Mouse (Mus musculus) myocyte (in vitro differentiated cells): ENCODE measurements around the gene Cabp2.

Source experiments
- CEBPB ChIP-seq: IDR thresholded peaks from 2 replicates; pipeline ENCODE4 v1.6.1; 2011; ENCODE audit warnings: mild to moderate bottlenecking, moderate library complexity; ENCODE audit not compliant: poor library complexity, insufficient read depth, severe bottlenecking
- MAX ChIP-seq: IDR thresholded peaks from one replicate; pipeline ENCODE4 v1.6.1; 2011; ENCODE audit warnings: low read depth, mild to moderate bottlenecking, control low read depth
- MYOD1 ChIP-seq, 3 experiments: IDR thresholded peaks; one replicate each; pipeline ENCODE4 v1.6.1; 2011; ENCODE audit warnings: control low read depth in 2 of 3, low read depth in 2 of 3, mild to moderate bottlenecking in 2 of 3, moderate library complexity in 1 of 3; ENCODE audit not compliant: insufficient read length in 2 of 3, control insufficient read depth in 1 of 3
- MYOG ChIP-seq, 3 experiments: IDR thresholded peaks; one replicate each; pipeline ENCODE4 v1.6.1; 2011; ENCODE audit warnings: control low read depth in 2 of 3, low read depth in 2 of 3, mild to moderate bottlenecking in 2 of 3; ENCODE audit not compliant: insufficient read length in 2 of 3, control insufficient read depth in 1 of 3, insufficient read depth in 1 of 3
- POLR2A ChIP-seq: IDR thresholded peaks from one replicate; pipeline ENCODE4 v1.6.1; 2011; ENCODE audit warnings: low read depth, mild to moderate bottlenecking, control low read depth, moderate library complexity; ENCODE audit not compliant: insufficient read length
- POLR2AphosphoS2 ChIP-seq: IDR thresholded peaks from one replicate; pipeline ENCODE4 v1.6.1; 2011; ENCODE audit warnings: low read depth, control low read depth; ENCODE audit not compliant: insufficient read length
- SRF ChIP-seq: IDR thresholded peaks from one replicate; pipeline ENCODE4 v1.6.1; 2011; ENCODE audit warnings: low read depth; ENCODE audit not compliant: control insufficient read depth, insufficient read length
- TCF12 ChIP-seq: IDR thresholded peaks from one replicate; pipeline ENCODE4 v1.6.1; 2011; ENCODE audit warnings: mild to moderate bottlenecking, control low read depth; ENCODE audit not compliant: poor library complexity, insufficient read depth, severe bottlenecking
- TCF3 ChIP-seq: IDR thresholded peaks from one replicate; pipeline ENCODE4 v1.6.1; 2011; ENCODE audit warnings: low read depth, control low read depth; ENCODE audit not compliant: insufficient read length

DNA sequence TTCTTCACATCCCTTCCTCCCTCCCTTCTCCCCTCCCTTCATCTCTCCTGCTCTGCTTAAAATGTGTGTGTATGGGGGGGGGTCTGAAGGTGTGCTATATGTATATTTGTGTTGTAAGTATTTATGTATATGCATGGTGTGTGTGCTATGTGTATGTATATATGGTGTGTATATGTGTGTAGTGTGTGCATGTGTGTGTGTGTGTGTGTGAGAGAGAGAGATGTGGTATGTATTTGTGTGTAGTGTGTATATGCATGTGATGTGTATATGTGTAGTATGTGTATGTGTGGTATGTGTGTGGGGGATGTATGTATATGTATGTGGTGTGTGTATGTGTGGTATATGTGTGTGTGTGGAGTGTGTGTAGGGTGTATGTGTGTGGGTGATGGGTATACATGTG is 14.5 kb upstream of the Cabp2 start:
- TF ChIP-seq POLR2AphosphoS2: no peak
- no peak for TF ChIP-seq POLR2A
- TF ChIP-seq MYOD1 (IDR thresholded peaks at IDR 0.05; ENCODE audit: control insufficient read depth in 1 of 3, insufficient read length in 2 of 3, low read depth in 2 of 3): no peak
- no peak for TF ChIP-seq TCF12
- no peak for TF ChIP-seq MAX
- no peak for TF ChIP-seq MYOG (IDR thresholded peaks at IDR 0.05; ENCODE audit: control insufficient read depth in 1 of 3, insufficient read depth in 1 of 3, insufficient read length in 2 of 3, low read depth in 2 of 3)
- no peak for TF ChIP-seq SRF
- no peak for TF ChIP-seq CEBPB
- TF ChIP-seq TCF3: no peak
